ENCODE assay signal across 8 mouse cellular contexts in the genomic region with DNA sequence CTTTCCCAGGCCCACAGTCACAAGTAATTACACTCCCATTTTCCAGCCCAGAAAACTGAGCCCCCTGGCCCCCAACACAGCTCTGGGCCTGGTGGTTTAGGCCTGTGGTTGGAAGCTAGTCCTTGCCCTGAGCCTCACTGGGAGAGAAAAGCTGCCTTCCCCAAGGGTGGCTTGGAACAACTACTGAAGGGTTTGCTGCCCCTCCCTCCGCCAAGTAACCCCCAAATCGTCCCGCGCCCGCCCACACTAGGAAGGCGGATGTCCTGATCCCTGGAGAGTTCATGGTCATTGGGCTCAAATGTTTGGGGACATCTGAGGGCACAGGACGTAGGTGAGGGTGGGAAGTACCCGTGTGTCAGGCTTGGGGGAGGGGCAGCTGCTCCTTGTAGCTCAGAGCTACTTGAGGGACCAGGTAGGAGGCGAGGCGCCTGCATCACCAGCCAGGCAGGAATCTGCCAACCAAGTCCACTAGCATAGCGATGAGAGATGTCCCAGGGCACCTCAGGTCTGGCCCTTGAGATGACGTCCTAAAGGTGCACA. TPM values are rescaled to one million over a fixed set of nuclear protein-coding genes. Genes with fewer than 3 reads are reported as not detected.
DNase-seq lines count a peak whose midpoint lies in the region; ATAC-seq lines count a peak whose summit lies in the region.

No protein-coding gene starts in this region.

- H3K27ac ChIP-seq in neural tube, embryonic 11.5 days (ENCODE audit: low read depth, low read length), result peak overlapping the region; percentile 87
- peak overlapping the region; percentile 99 for H3K27ac ChIP-seq in kidney, embryonic 16.5 days (ENCODE audit: low read length)
- H3K27ac ChIP-seq in stomach, embryonic 14.5 days (ENCODE audit: low read length), result peak overlapping the region; percentile 96

- ATAC-seq in neural tube, embryonic 11.5 days (ENCODE audit: insufficient read depth, low FRiP score, low TSS enrichment), result peak; percentile 1
- ATAC-seq in kidney, embryonic 16.5 days (ENCODE audit: low FRiP score, low TSS enrichment), result peak; percentile 12
- peak; percentile 0; the same call in 1 of the 2 replicates for ATAC-seq in stomach, embryonic 14.5 days (ENCODE audit: insufficient number of reproducible peaks, insufficient read depth, low FRiP score, low read depth)

- H3K9me3 ChIP-seq in neural tube, embryonic 11.5 days (ENCODE audit: control insufficient read depth, low read length), result no peaks in the 10 kb centered on the region
- H3K9me3 ChIP-seq in kidney, embryonic 16.5 days (ENCODE audit: low read length), result no peaks in the 10 kb centered on the region
- H3K9me3 ChIP-seq in stomach, embryonic 14.5 days (ENCODE audit: control insufficient read depth, low read depth, low read length), result no peaks in the 10 kb centered on the region

- no peaks in the 10 kb centered on the region for H3K27me3 ChIP-seq in neural tube, embryonic 11.5 days (ENCODE audit: control insufficient read depth, insufficient read depth, low read length)
- H3K27me3 ChIP-seq in kidney, embryonic 16.5 days (ENCODE audit: insufficient read depth, low read length), result no peaks in the 10 kb centered on the region
- no peaks in the 10 kb centered on the region for H3K27me3 ChIP-seq in stomach, embryonic 14.5 days (ENCODE audit: control insufficient read depth, insufficient read depth, low read length)

- peaks cover 33% of the 10 kb centered on the region for H3K36me3 ChIP-seq in neural tube, embryonic 11.5 days (ENCODE audit: control insufficient read depth, insufficient read depth, low read length)
- peaks cover 36% of the 10 kb centered on the region for H3K36me3 ChIP-seq in kidney, embryonic 16.5 days (ENCODE audit: insufficient read depth, low read length)
- peaks cover 36% of the 10 kb centered on the region for H3K36me3 ChIP-seq in stomach, embryonic 14.5 days (ENCODE audit: control insufficient read depth, insufficient read depth, low read length)

- 6% methylated on average over 12 of the region's 12 CpGs for whole genome bisulfite sequencing in neural tube, embryonic 11.5 days
- 3% methylated on average over 12 of the region's 12 CpGs for WGBS in kidney, embryonic 16.5 days
- 6% methylated on average over 12 of the region's 12 CpGs for WGBS in stomach, embryonic 14.5 days

- H3K4me3 ChIP-seq in neural tube, embryonic 11.5 days (ENCODE audit: low read depth, low read length), result peak overlapping the region; percentile 33
- H3K4me3 ChIP-seq in kidney, embryonic 16.5 days (ENCODE audit: low read length), result peak overlapping the region; percentile 47
- H3K4me3 ChIP-seq in stomach, embryonic 14.5 days (ENCODE audit: low read depth, low read length), result peak overlapping the region; percentile 32

- peaks cover 50% of the 10 kb centered on the region for H3K4me1 ChIP-seq in neural tube, embryonic 11.5 days (ENCODE audit: control insufficient read depth, insufficient read depth, low read length)
- peaks cover 95% of the 10 kb centered on the region for H3K4me1 ChIP-seq in kidney, embryonic 16.5 days (ENCODE audit: insufficient read depth, low read length)
- H3K4me1 ChIP-seq in stomach, embryonic 14.5 days (ENCODE audit: control insufficient read depth, insufficient read depth, low read length), result peaks cover 80% of the 10 kb centered on the region

- peak overlapping the region; percentile 59 for H3K4me2 ChIP-seq in neural tube, embryonic 11.5 days (ENCODE audit: low read depth)
- H3K4me2 ChIP-seq in kidney, embryonic 16.5 days (replicated peaks; ENCODE audit: low read depth, low read length), result peak overlapping the region; percentile 66
- peak overlapping the region; percentile 77 for H3K4me2 ChIP-seq in stomach, embryonic 14.5 days (replicated peaks; ENCODE audit: low read depth, low read length)

- peak overlapping the region; percentile 44 for H3K9ac ChIP-seq in neural tube, embryonic 11.5 days (ENCODE audit: low read length)
- peak overlapping the region; percentile 62 for H3K9ac ChIP-seq in kidney, embryonic 16.5 days (replicated peaks; ENCODE audit: low read length)
- H3K9ac ChIP-seq in stomach, embryonic 14.5 days (replicated peaks; ENCODE audit: low read depth, low read length), result no peak overlapping the region

- DNase-seq in neural tube, embryonic 11.5 days (ENCODE audit: low spot score), result no peak
- no peak for DNase-seq in neural tube, embryonic 10.5 days (ENCODE audit: extremely low spot score, low spot score)
- peak; percentile 40 to 73 for DNase-seq in adrenal gland, postnatal 36 days
- DNase-seq in heart, adult 9 months (ENCODE audit: low spot score in 2 of 2), result peak; percentile 66 to 76
- peak; percentile 72 for DNase-seq in lung, postnatal 25 days (ENCODE audit: low spot score)
- no peak for DNase-seq in ovary, adult 18-20 months (ENCODE audit: low spot score)

RNA-seq across cellular contexts. Expression of a gene that starts 6.7 kb away (rescaled TPM):
- 84.0 and 85.1 TPM in 2 replicates for polyA plus RNA-seq in neural tube, embryonic 11.5 days (2014; fragmentation: Nextera tagmentation; extraction: Ambion mirVana)
- total RNA-seq in adrenal gland, postnatal 36 days (2021), result 100 to 1,000 TPM in 1 of 2 experiments, 10 to 100 TPM in 1; 35.0 to 104 TPM
- polyA plus RNA-seq in kidney, embryonic 16.5 days (2015; fragmentation: Nextera tagmentation; extraction: Ambion mirVana), result 96.2 and 101 TPM in 2 replicates
- 92.7 and 105 TPM in 2 replicates for polyA plus RNA-seq in stomach, embryonic 14.5 days (2014; fragmentation: Nextera tagmentation; extraction: Ambion mirVana)

RNA-seq across cellular contexts. Expression of a gene that starts 11.0 kb away (rescaled TPM):
- polyA plus RNA-seq in neural tube, embryonic 11.5 days (2014; fragmentation: Nextera tagmentation; extraction: Ambion mirVana), result 70.0 and 78.2 TPM in 2 replicates
- total RNA-seq in adrenal gland, postnatal 36 days (2021), result 100 to 1,000 TPM; 104 to 188 TPM
- 15.9 and 16.8 TPM in 2 replicates for polyA plus RNA-seq in kidney, embryonic 16.5 days (2015; fragmentation: Nextera tagmentation; extraction: Ambion mirVana)
- 29.3 and 32.1 TPM in 2 replicates for polyA plus RNA-seq in stomach, embryonic 14.5 days (2014; fragmentation: Nextera tagmentation; extraction: Ambion mirVana)

RNA-seq across cellular contexts. Expression of a gene that starts 13.7 kb away (rescaled TPM):
- polyA plus RNA-seq in neural tube, embryonic 11.5 days (2014; fragmentation: Nextera tagmentation; extraction: Ambion mirVana), result 8.8 and 10.8 TPM in 2 replicates
- total RNA-seq in adrenal gland, postnatal 36 days (2021), result 10 to 100 TPM; 16.8 to 19.1 TPM
- polyA plus RNA-seq in kidney, embryonic 16.5 days (2015; fragmentation: Nextera tagmentation; extraction: Ambion mirVana), result 15.2 and 15.3 TPM in 2 replicates
- polyA plus RNA-seq in stomach, embryonic 14.5 days (2014; fragmentation: Nextera tagmentation; extraction: Ambion mirVana), result 12.5 and 13.9 TPM in 2 replicates

RNA-seq across cellular contexts. Expression of a gene that starts 18.5 kb away (rescaled TPM):
- 11.1 and 11.3 TPM in 2 replicates for polyA plus RNA-seq in neural tube, embryonic 11.5 days (2014; fragmentation: Nextera tagmentation; extraction: Ambion mirVana)
- 100 to 1,000 TPM in 1 of 2 experiments, 10 to 100 TPM in 1; 57.5 to 205 TPM for total RNA-seq in adrenal gland, postnatal 36 days (2021)
- 6.4 and 7.3 TPM in 2 replicates for polyA plus RNA-seq in kidney, embryonic 16.5 days (2015; fragmentation: Nextera tagmentation; extraction: Ambion mirVana)
- polyA plus RNA-seq in stomach, embryonic 14.5 days (2014; fragmentation: Nextera tagmentation; extraction: Ambion mirVana), result 7.5 and 10.1 TPM in 2 replicates

RNA-seq across cellular contexts. Expression of a gene that starts 20.2 kb away (rescaled TPM):
- 36.2 and 38.9 TPM in 2 replicates for polyA plus RNA-seq in neural tube, embryonic 11.5 days (2014; fragmentation: Nextera tagmentation; extraction: Ambion mirVana)
- 1 to 10 TPM; 2.4 to 3.2 TPM for total RNA-seq in adrenal gland, postnatal 36 days (2021)
- 11.0 and 11.8 TPM in 2 replicates for polyA plus RNA-seq in kidney, embryonic 16.5 days (2015; fragmentation: Nextera tagmentation; extraction: Ambion mirVana)
- polyA plus RNA-seq in stomach, embryonic 14.5 days (2014; fragmentation: Nextera tagmentation; extraction: Ambion mirVana), result 12.2 and 12.5 TPM in 2 replicates

Comparison
In these comparisons a context has a peak if more than half of its experiments do, and no peak if none do; other contexts are left out.
1. DNase-seq: peak in adrenal gland, postnatal 36 days (2 of 2), heart, adult 9 months (2 of 2) and lung, postnatal 25 days (single experiment); none in neural tube, embryonic 11.5 days (single experiment), neural tube, embryonic 10.5 days (single experiment) and ovary, adult 18-20 months (single experiment).
2. Peak in every context shown above with its lines, with median percentiles within 50 percentile points of each other: ATAC-seq, H3K27ac ChIP-seq, H3K4me2 ChIP-seq and H3K4me3 ChIP-seq.